Mouse (Mus musculus): ENCODE measurements around the gene Gm28710.

DNA sequence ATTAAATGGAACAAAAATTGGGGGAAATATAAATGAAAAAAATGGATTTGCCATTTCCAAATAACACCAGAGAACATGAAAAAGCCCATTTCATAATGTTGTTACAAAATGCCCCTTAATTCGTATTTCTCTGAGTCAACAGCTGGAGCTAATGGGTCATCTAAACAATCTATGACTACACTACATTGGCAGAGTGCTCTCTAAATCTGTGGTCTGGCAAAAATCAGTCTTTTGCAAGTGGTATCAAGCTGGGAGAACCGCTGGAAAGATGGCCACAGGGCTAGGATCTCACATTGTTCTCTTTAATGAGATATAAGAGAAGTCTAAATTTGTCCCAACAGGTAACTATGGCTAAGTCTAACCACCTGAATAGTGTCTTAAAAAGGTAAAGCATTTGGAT is 14.4 kb upstream of the Gm28710 start:
- no peak for TF ChIP-seq CTCF (IDR thresholded peaks at IDR 0.05)
- no peak for TF ChIP-seq EP300 (IDR thresholded peaks at IDR 0.05)
